23 mouse cellular contexts compared by ENCODE assay signal in genomic region chr17:7607431-7607830, GRCm38 (mm10).
DNase-seq lines count a peak whose midpoint lies in the region; ATAC-seq and TF ChIP-seq lines count a peak whose summit lies in the region.
"Had no signal": no experiment of that assay in that cellular context is flagged by ENCODE, and none has a peak within 500 bp of the region (broad histone marks: within the 10 kb centered on the region; RNA-seq: fewer than 3 reads in every experiment).

No protein-coding gene starts in this region.

- H3K9ac ChIP-seq in stomach, postnatal 0 days (ENCODE audit: low read length): no peak overlapping the region
- H3K9ac ChIP-seq: embryonic facial prominence, embryonic 12.5 days; embryonic facial prominence, embryonic 15.5 days; forebrain, embryonic 13.5 days; heart, embryonic 13.5 days; hindbrain, embryonic 14.5 days had no signal

- ATAC-seq in granulocyte monocyte progenitor cell, adult 5-6 weeks (replicated peaks; ENCODE audit: poor library complexity, severe bottlenecking): no peak
- ATAC-seq in stomach, postnatal 0 days (ENCODE audit: low FRiP score, low TSS enrichment): no peak
- ATAC-seq: activated CD4-positive, CD25-positive, alpha-beta regulatory T cell, adult 4 months; CD4-positive, CD25-positive, alpha-beta regulatory T cell, adult 4 months; forebrain, embryonic 13.5 days; forebrain, embryonic 16.5 days; hindbrain, postnatal 0 days; inflammation-experienced regulatory T-cells, adult 6 months; intestine, embryonic 16.5 days had no signal

- no peak for TF ChIP-seq POLR2A in embryonic fibroblast, embryonic 13.5 days (IDR thresholded peaks at IDR 0.05; ENCODE audit: low read depth, low read length)

- H3K27me3 ChIP-seq in stomach, postnatal 0 days (ENCODE audit: control insufficient read depth, insufficient read depth, low read length): no peaks in the 10 kb centered on the region
- H3K27me3 ChIP-seq: embryonic facial prominence, embryonic 12.5 days; embryonic facial prominence, embryonic 15.5 days; forebrain, embryonic 13.5 days; heart, embryonic 13.5 days had no signal

- H3K4me2 ChIP-seq in stomach, postnatal 0 days (replicated peaks; ENCODE audit: low read depth): no peak overlapping the region
- H3K4me2 ChIP-seq: embryonic facial prominence, embryonic 12.5 days; embryonic facial prominence, embryonic 15.5 days; forebrain, embryonic 13.5 days; heart, embryonic 13.5 days; hindbrain, embryonic 14.5 days had no signal

- TF ChIP-seq EP300 in stomach, postnatal 0 days (optimal IDR thresholded peaks at IDR 0.05): no peak

- no peaks in the 10 kb centered on the region for H3K36me3 ChIP-seq in stomach, postnatal 0 days (ENCODE audit: control insufficient read depth, insufficient read depth, low read length)
- H3K36me3 ChIP-seq: embryonic facial prominence, embryonic 12.5 days; embryonic facial prominence, embryonic 15.5 days; forebrain, embryonic 10.5 days; heart, embryonic 10.5 days; heart, embryonic 13.5 days had no signal

- WGBS in stomach, postnatal 0 days: 50% methylated on average over 4 of the region's 4 CpGs

- DNase-seq in gastrocnemius, adult 2 months: no peak
- DNase-seq in gastrocnemius, adult 18-20 months (ENCODE audit: low spot score): no peak
- peak; percentile 38 for DNase-seq in skeletal muscle tissue, adult 2 months (ENCODE audit: low read depth, low spot score)
- no peak for DNase-seq in stomach, postnatal 0 days (ENCODE audit: low spot score)
- DNase-seq: adrenal gland, postnatal 10 days; adrenal gland, postnatal 36 days had no signal

- no peaks in the 10 kb centered on the region for H3K4me1 ChIP-seq in embryonic fibroblast, embryonic 13.5 days (ENCODE audit: control insufficient read depth, insufficient read depth, low read length)
- H3K4me1 ChIP-seq in stomach, postnatal 0 days (replicated peaks; ENCODE audit: control insufficient read depth, insufficient read depth): no peaks in the 10 kb centered on the region; the same call in 1 of the 2 replicates
- H3K4me1 ChIP-seq: embryonic facial prominence, embryonic 12.5 days; heart, embryonic 10.5 days; heart, embryonic 13.5 days had no signal

- intact Hi-C loops in gastrocnemius, adult 2 months (cut with DNase I): no loop called here

- no peaks in the 10 kb centered on the region for H3K9me3 ChIP-seq in stomach, postnatal 0 days (ENCODE audit: control insufficient read depth, low read length)
- H3K9me3 ChIP-seq: embryonic facial prominence, embryonic 12.5 days; embryonic facial prominence, embryonic 15.5 days; forebrain, embryonic 10.5 days; forebrain, embryonic 13.5 days; heart, embryonic 10.5 days had no signal

- peak overlapping the region; percentile 66 for H3K27ac ChIP-seq in gastrocnemius, adult 2 months
- H3K27ac ChIP-seq in embryonic fibroblast, embryonic 13.5 days (ENCODE audit: insufficient read depth, low read length): peak overlapping the region; percentile 24; the same call in 1 of the 2 replicates
- no peak overlapping the region for H3K27ac ChIP-seq in stomach, postnatal 0 days (replicated peaks)
- H3K27ac ChIP-seq: embryonic facial prominence, embryonic 12.5 days; forebrain, embryonic 10.5 days; forebrain, embryonic 13.5 days; heart, adult 2 months; heart, embryonic 10.5 days; heart, embryonic 13.5 days; hindbrain, embryonic 14.5 days; hindbrain, postnatal 0 days had no signal

- no peak for TF ChIP-seq CTCF in gastrocnemius, adult 2 months (IDR thresholded peaks at IDR 0.05)
- no peak for TF ChIP-seq CTCF in embryonic fibroblast, embryonic 13.5 days (IDR thresholded peaks at IDR 0.05; ENCODE audit: borderline replicate concordance, insufficient read depth, low read length)
- no peak for TF ChIP-seq CTCF in stomach, postnatal 0 days (IDR thresholded peaks at IDR 0.05; ENCODE audit: low read depth)

- no peak overlapping the region for H3K4me3 ChIP-seq in gastrocnemius, adult 2 months
- no peak overlapping the region for H3K4me3 ChIP-seq in embryonic fibroblast, embryonic 13.5 days (ENCODE audit: insufficient read depth, low read length)
- no peak overlapping the region for H3K4me3 ChIP-seq in stomach, postnatal 0 days (ENCODE audit: low read depth, low read length)
- H3K4me3 ChIP-seq: embryonic facial prominence, embryonic 12.5 days; embryonic facial prominence, embryonic 15.5 days; erythroblast, embryonic 14.5 days; forebrain, embryonic 10.5 days; forebrain, embryonic 13.5 days; heart, adult 2 months; heart, embryonic 10.5 days; heart, embryonic 13.5 days had no signal
